Mouse (Mus musculus) lung, embryonic 14.5 days (tissue): Measurements from ENCODE around the gene Pde7b. TPM values are rescaled to one million over a fixed set of nuclear protein-coding genes. Genes with fewer than 3 reads are reported as not detected.

Experiments
- ATAC-seq: fragments of 200-750 bp; cut with Nextera tagmentation; 2 replicates; pipeline ENCODE4 v1.8.0; 2017; ENCODE audit warnings: mild to moderate bottlenecking, moderate TSS enrichment, moderate library complexity; ENCODE audit not compliant: insufficient read depth
- DNase-seq: peaks from one replicate; pipeline ENCODE4 v3.0.0-alpha.2; 2015
- H3K27ac ChIP-seq: fragments of 300-500 bp; sonication (generic); 2 replicates; pipeline ENCODE4 v1.5.1; 2014; ENCODE audit warnings: low read depth, mild to moderate bottlenecking, moderate library complexity
- H3K27me3 ChIP-seq: fragments of 300-500 bp; sonication (generic); 2 replicates; pipeline ENCODE4 v1.6.1; 2014; ENCODE audit warnings: low read length, control low read depth; ENCODE audit not compliant: insufficient read depth
- H3K36me3 ChIP-seq: fragments of 300-500 bp; sonication (generic); 2 replicates; pipeline ENCODE4 v1.6.1; 2014; ENCODE audit warnings: control low read depth; ENCODE audit not compliant: insufficient read depth
- H3K4me1 ChIP-seq: fragments of 300-500 bp; sonication (generic); 2 replicates; pipeline ENCODE4 v1.6.1; 2014; ENCODE audit warnings: antibody characterized with exemption, control low read depth; ENCODE audit not compliant: insufficient read depth
- H3K4me2 ChIP-seq: fragments of 300-500 bp; sonication (generic); 2 replicates; pipeline ENCODE4 v1.6.1; 2014; ENCODE audit warnings: mild to moderate bottlenecking
- H3K4me3 ChIP-seq: fragments of 300-500 bp; sonication (generic); 2 replicates; pipeline ENCODE4 v1.5.1; 2014; ENCODE audit warnings: low read depth, low read length
- H3K9ac ChIP-seq: fragments of 300-500 bp; sonication (generic); 2 replicates; pipeline ENCODE4 v1.6.1; 2014
- H3K9me3 ChIP-seq: fragments of 300-500 bp; sonication (generic); 2 replicates; pipeline ENCODE4 v1.6.1; 2016; ENCODE audit warnings: low read depth, low read length, control low read depth
- CTCF ChIP-seq: IDR thresholded peaks from 2 replicates; pipeline ENCODE4 v1.5.1; 2016; ENCODE audit warnings: antibody characterized with exemption, low read depth
- WGBS: fragments of 180-500 bp; shearing (Covaris S2); extraction: QIAGEN DNeasy Blood & Tissue Kit; methylation state at CpG from one replicate; pipeline ENCODE4 v1.1.7; 2014; 5-methylcytosine and 5-hydroxymethylcytosine counted together
- polyA plus RNA-seq: library from polyadenylated mRNA; unstranded; fragments of >200 nt; fragmentation: Nextera tagmentation; extraction: Ambion mirVana; gene quantifications from 2 replicates; pipeline ENCODE4 v1.2.1, GENCODE M21; 2014

Pde7b gene
- polyA plus RNA-seq, 1 experiment from 2014 or later = 3.3 TPM

GRCm38 (mm10) chr10:20756219-20756618 is 31.3 kb upstream of the Pde7b start:
- Histone ChIP-seq H3K27ac (no peak overlapping the region), H3K27me3 (no peaks in the 10 kb centered on the region), H3K36me3 (no peaks in the 10 kb centered on the region), H3K4me2 (no peak overlapping the region), H3K4me3 (no peak overlapping the region), H3K4me1 (no peaks in the 10 kb centered on the region), H3K9ac (no peak overlapping the region), H3K9me3 (no peaks in the 10 kb centered on the region)
- TF ChIP-seq CTCF = no peak
- ATAC-seq = no peak
- DNase-seq = no peak
- WGBS = 91% methylated on average over 5 of the region's 5 CpGs

- H3K4me1 ChIP-seq = no peaks in the 10 kb centered on the region
- no peak overlapping the region for H3K9ac ChIP-seq
- no peaks in the 10 kb centered on the region for H3K9me3 ChIP-seq
- H3K4me2 ChIP-seq = no peak overlapping the region
- H3K27me3 ChIP-seq = no peaks in the 10 kb centered on the region
- ATAC-seq (no peak), DNase-seq (no peak)
- H3K36me3 ChIP-seq = no peaks in the 10 kb centered on the region
- TF ChIP-seq CTCF = no peak
- no peak overlapping the region for H3K27ac ChIP-seq
- WGBS = 86% methylated on average over 1 of the region's 1 CpGs
- no peak overlapping the region for H3K4me3 ChIP-seq
Measured at GRCm38 (mm10) chr10:20752883-20753282, 28.0 kb upstream of the Pde7b start.

- Histone ChIP-seq H3K9me3 (no peaks in the 10 kb centered on the region), H3K9ac (no peak overlapping the region), H3K4me2 (no peak overlapping the region), H3K4me3 (no peak overlapping the region), H3K27me3 (no peaks in the 10 kb centered on the region), H3K36me3 (no peaks in the 10 kb centered on the region), H3K4me1 (no peaks in the 10 kb centered on the region), H3K27ac (no peak overlapping the region)
- DNase-seq (no peak), ATAC-seq (no peak)
- whole genome bisulfite sequencing = 88% methylated on average over 5 of the region's 5 CpGs
- no peak for TF ChIP-seq CTCF
Measured at GRCm38 (mm10) chr10:20750642-20751251, 25.9 kb upstream of the Pde7b start.

- H3K27me3 ChIP-seq = no peaks in the 10 kb centered on the region
- no peaks in the 10 kb centered on the region for H3K9me3 ChIP-seq
- no peak overlapping the region for H3K4me3 ChIP-seq
- no peak for TF ChIP-seq CTCF
- ATAC-seq = no peak
- no peak overlapping the region for H3K4me2 ChIP-seq
- no peak overlapping the region for H3K27ac ChIP-seq
- no peak for DNase-seq
- no peak overlapping the region for H3K9ac ChIP-seq
- 84% methylated on average over 8 of the region's 8 CpGs for WGBS
- H3K4me1 ChIP-seq = no peaks in the 10 kb centered on the region
- H3K36me3 ChIP-seq = no peaks in the 10 kb centered on the region
Measured at GRCm38 (mm10) chr10:20748938-20749337, 24.1 kb upstream of the Pde7b start.

GRCm38 (mm10) chr10:20747229-20747628 is 22.4 kb upstream of the Pde7b start:
- H3K9ac ChIP-seq = no peak overlapping the region
- DNase-seq (no peak), ATAC-seq (no peak)
- no peaks in the 10 kb centered on the region for H3K36me3 ChIP-seq
- H3K4me1 ChIP-seq = no peaks in the 10 kb centered on the region
- no peak overlapping the region for H3K4me2 ChIP-seq
- H3K9me3 ChIP-seq = no peaks in the 10 kb centered on the region
- WGBS = 84% methylated on average over 4 of the region's 4 CpGs
- no peak overlapping the region for H3K4me3 ChIP-seq
- H3K27me3 ChIP-seq = no peaks in the 10 kb centered on the region
- H3K27ac ChIP-seq = no peak overlapping the region
- TF ChIP-seq CTCF = no peak

- Histone ChIP-seq H3K4me1 (no peaks in the 10 kb centered on the region), H3K4me3 (no peak overlapping the region), H3K4me2 (no peak overlapping the region), H3K27ac (no peak overlapping the region), H3K36me3 (no peaks in the 10 kb centered on the region), H3K9ac (no peak overlapping the region), H3K9me3 (no peaks in the 10 kb centered on the region), H3K27me3 (no peaks in the 10 kb centered on the region)
- ATAC-seq = no peak
- DNase-seq = no peak
- 68% methylated on average over 3 of the region's 3 CpGs for WGBS
- TF ChIP-seq CTCF = no peak
Measured at GRCm38 (mm10) chr10:20739801-20740200, 14.9 kb upstream of the Pde7b start.

- H3K9ac ChIP-seq = no peak overlapping the region
- no peak for ATAC-seq
- H3K27me3 ChIP-seq = no peaks in the 10 kb centered on the region
- 32% methylated on average over 4 of the region's 4 CpGs for WGBS
- no peak for TF ChIP-seq CTCF
- no peak overlapping the region for H3K4me3 ChIP-seq
- no peak overlapping the region for H3K27ac ChIP-seq
- peak; percentile 8 for DNase-seq
- no peaks in the 10 kb centered on the region for H3K36me3 ChIP-seq
- H3K9me3 ChIP-seq = no peaks in the 10 kb centered on the region
- H3K4me2 ChIP-seq = no peak overlapping the region
- no peaks in the 10 kb centered on the region for H3K4me1 ChIP-seq
Measured at GRCm38 (mm10) chr10:20737146-20737545, 12.3 kb upstream of the Pde7b start.
